Mouse (Mus musculus) brain, embryonic 14.5 days (tissue): ENCODE results near the gene Adcy5.

Experiments
- CTCF ChIP-seq: fragments of 200-500 bp; IDR thresholded peaks from 2 replicates; pipeline ENCODE4 v1.5.1; 2012; ENCODE audit warnings: inconsistent platforms, mild to moderate bottlenecking, moderate library complexity, borderline replicate concordance; ENCODE audit not compliant: insufficient read depth, insufficient read length; ENCODE audit errors: extremely low read depth
- POLR2A ChIP-seq: fragments of 200-500 bp; IDR thresholded peaks from 2 replicates; pipeline ENCODE4 v1.6.1; 2012; ENCODE audit warnings: mild to moderate bottlenecking, inconsistent platforms, borderline replicate concordance; ENCODE audit not compliant: poor library complexity, insufficient read depth, insufficient read length, severe bottlenecking; ENCODE audit errors: extremely low read depth

- TF ChIP-seq CTCF: no peak
- no peak for TF ChIP-seq POLR2A
These were observed 163.7 kb downstream of the Adcy5 start for GRCm38 (mm10) chr16:35318397-35318796.
